Mouse (Mus musculus): ENCODE data around the gene 5330417C22Rik. TPM values are rescaled to one million over a fixed set of nuclear protein-coding genes. Genes with fewer than 3 reads are reported as not detected.
A peak's percentile ranks its signal among the peaks of the same experiment; 100 is the strongest.
"Not testable (repeated sequence)": the region's sequence is repeated elsewhere in the genome, so short reads cannot be mapped to it uniquely, and the experiment has no call there.

Gene 5330417C22Rik
- 18.9 and 19.4 TPM in 2 replicates for polyA plus RNA-seq (2015; fragmentation: Nextera tagmentation; extraction: Ambion mirVana)

DNA sequence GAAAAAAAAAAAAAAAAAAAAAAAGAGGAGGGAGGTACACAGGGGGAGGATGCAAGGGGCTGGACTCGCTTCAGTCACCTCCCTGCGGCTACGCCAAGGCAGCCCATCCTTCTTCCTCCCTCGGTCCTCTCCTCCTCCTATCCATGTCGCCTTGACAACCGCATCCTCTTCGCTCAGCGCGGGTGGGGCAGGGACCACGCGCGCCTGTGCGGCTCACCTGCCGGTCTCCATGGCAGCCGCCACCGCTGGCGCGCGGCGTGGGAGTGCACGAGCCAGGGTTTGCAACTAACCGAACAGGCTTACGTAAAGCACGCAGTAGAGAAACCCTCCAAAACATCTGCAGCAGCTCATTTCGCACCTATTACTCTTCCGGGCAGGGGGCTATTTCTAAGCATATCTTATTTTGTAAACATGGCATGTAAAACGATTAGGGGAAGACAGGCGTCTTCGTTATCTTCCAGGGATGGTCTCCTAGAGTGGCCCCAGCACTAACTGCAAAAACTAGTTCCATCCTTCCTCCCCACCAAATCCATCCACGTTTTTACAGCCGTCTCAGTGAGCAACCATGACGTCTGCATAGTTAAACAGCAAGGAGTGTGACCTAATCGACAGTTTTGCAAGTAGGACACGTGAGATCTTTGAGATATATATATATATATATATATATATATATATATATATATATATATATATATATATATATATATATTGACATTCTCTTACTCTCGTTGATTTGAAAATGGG lies at the start of gene 5330417C22Rik:
TSS of gene 5330417C22Rik (minus strand) at position 20 of the 744 bp plus-strand sequence.
- ATAC-seq (replicated peaks) = peak; percentile 98
- peaks cover 12% of the 10 kb centered on the region for H3K4me1 ChIP-seq
- H3K27ac ChIP-seq = peak within 1 kb of the TSS; percentile 81
- H3K4me3 ChIP-seq = peak within 1 kb of the TSS; percentile 45
- 1% methylated on average over 35 of the region's 35 CpGs for WGBS
- peak within 1 kb of the TSS; percentile 64 for H3K4me2 ChIP-seq
- H3K9ac ChIP-seq = peak within 1 kb of the TSS; percentile 54
- no peaks in the 10 kb centered on the region for H3K9me3 ChIP-seq
- no peaks in the 10 kb centered on the region for H3K36me3 ChIP-seq (replicated peaks)
- H3K27me3 ChIP-seq (replicated peaks) = no peaks in the 10 kb centered on the region

- H3K9ac ChIP-seq = no peak overlapping the region
- 84% methylated on average over 4 of the region's 4 CpGs for WGBS
Measured at GRCm38 (mm10) chr3:108584580-108584979, 48.2 kb upstream of the 5330417C22Rik start.

GRCm38 (mm10) chr3:108574018-108574417 lies 37.7 kb upstream of the 5330417C22Rik start:
- no peaks in the 10 kb centered on the region for H3K27me3 ChIP-seq (replicated peaks)
- peak overlapping the region; percentile 3; the same call in 1 of the 2 replicates for H3K4me2 ChIP-seq
- H3K9me3 ChIP-seq = no peaks in the 10 kb centered on the region
- no peak for ATAC-seq (replicated peaks)
- no peaks in the 10 kb centered on the region for H3K36me3 ChIP-seq (replicated peaks)
- H3K4me3 ChIP-seq = no peak overlapping the region
- no peak overlapping the region for H3K27ac ChIP-seq
- H3K9ac ChIP-seq = no peak overlapping the region
- WGBS = 91% methylated on average over 5 of the region's 5 CpGs
- H3K4me1 ChIP-seq = peaks cover 20% of the 10 kb centered on the region

More at GRCm38 (mm10) chr3:108584580-108584979, 48.2 kb upstream of the 5330417C22Rik start:
- Histone ChIP-seq H3K9me3 (no peaks in the 10 kb centered on the region), H3K4me1 (no peaks in the 10 kb centered on the region), H3K4me3 (no peak overlapping the region), H3K4me2 (no peak overlapping the region), H3K36me3 (replicated peaks) (no peaks in the 10 kb centered on the region), H3K27me3 (replicated peaks) (no peaks in the 10 kb centered on the region), H3K27ac (no peak overlapping the region)
- ATAC-seq (replicated peaks) = no peak

DNA sequence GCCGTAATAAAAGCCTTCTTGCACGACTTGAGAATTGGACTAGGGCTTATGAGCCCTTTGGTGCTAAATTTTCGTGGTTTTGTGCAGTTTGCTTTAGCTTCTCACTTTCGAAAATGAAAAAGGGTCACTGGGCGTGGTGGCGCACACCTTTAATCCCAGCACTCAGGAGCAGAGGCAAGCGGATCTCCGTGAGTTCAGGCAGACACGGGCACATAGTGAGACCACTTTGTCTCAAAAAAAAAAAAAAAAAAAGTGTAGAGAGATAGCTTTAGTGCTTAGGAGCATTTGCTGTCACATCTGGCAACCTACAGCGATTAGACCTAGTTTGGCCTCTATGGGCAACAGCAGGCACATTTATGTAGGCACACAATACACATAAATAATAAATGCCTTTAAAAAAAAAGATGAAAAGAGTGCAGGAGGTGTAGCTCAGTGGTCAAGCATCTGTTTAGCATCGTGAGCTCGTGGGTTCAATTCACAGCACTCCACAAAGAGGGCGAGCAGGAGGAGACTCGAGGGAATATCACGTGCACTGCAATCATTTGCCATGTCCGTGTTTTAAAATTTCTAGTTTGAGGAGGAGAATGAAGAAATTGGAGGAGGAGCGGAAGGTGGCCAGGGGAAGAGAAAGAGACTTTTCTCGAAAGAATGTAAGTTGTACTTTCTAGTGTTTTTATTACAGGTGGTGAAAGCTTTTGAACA lies 36.1 kb upstream of the 5330417C22Rik start:
- Histone ChIP-seq H3K9me3 (no peaks in the 10 kb centered on the region), H3K36me3 (replicated peaks) (no peaks in the 10 kb centered on the region), H3K27ac (peak overlapping the region; percentile 76; the same call in 1 of the 2 replicates), H3K4me1 (peaks cover 20% of the 10 kb centered on the region), H3K27me3 (replicated peaks) (no peaks in the 10 kb centered on the region), H3K4me3 (peak overlapping the region; percentile 48), H3K9ac (peak overlapping the region; percentile 61), H3K4me2 (peak overlapping the region; percentile 67)
- WGBS = 42% methylated on average over 18 of the region's 18 CpGs
- no peak for ATAC-seq (replicated peaks)

- Histone ChIP-seq H3K4me1 (peaks cover 20% of the 10 kb centered on the region), H3K36me3 (replicated peaks) (no peaks in the 10 kb centered on the region), H3K4me2 (peak within 1 kb of the TSS; percentile 67), H3K27me3 (replicated peaks) (no peaks in the 10 kb centered on the region), H3K9ac (peak within 1 kb of the TSS; percentile 61), H3K4me3 (peak within 1 kb of the TSS; percentile 48), H3K27ac (peak within 1 kb of the TSS; percentile 76), H3K9me3 (no peaks in the 10 kb centered on the region)
- peak; percentile 98 for ATAC-seq (replicated peaks)
- 3% methylated on average over 42 of the region's 42 CpGs for WGBS
Measured at GRCm38 (mm10) chr3:108571443-108572294, 35.3 kb upstream of the 5330417C22Rik start, which contains the start of gene Taf13. TSS of gene Taf13 (plus strand) at chr3:108571698.

DNA sequence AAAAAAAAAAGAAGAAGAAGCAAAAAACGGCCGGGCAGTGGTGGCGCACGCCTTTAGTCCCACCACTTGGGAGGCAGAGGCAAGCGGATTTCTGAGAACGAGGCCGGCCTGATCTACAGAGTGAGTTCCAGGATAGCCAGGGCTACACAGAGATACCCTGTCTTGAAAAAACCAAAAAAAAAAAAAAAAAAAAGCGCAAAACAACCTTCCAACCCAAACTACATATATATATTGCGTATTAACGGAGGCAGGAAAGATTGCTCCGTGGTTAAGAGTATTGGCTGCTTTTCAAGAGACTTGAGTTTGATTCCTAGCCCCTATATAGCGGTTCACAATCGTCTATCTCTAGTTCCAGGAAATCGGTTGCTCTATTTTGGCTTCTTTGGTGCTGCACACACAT lies 34.5 kb upstream of the 5330417C22Rik start:
- peaks cover 20% of the 10 kb centered on the region for H3K4me1 ChIP-seq
- ATAC-seq (replicated peaks) = no peak
- no peaks in the 10 kb centered on the region for H3K9me3 ChIP-seq
- peak overlapping the region; percentile 76; the same call in 1 of the 2 replicates for H3K27ac ChIP-seq
- H3K4me2 ChIP-seq = peak overlapping the region; percentile 67
- no peaks in the 10 kb centered on the region for H3K27me3 ChIP-seq (replicated peaks)
- peak overlapping the region; percentile 48 for H3K4me3 ChIP-seq
- WGBS = 90% methylated on average over 14 of the region's 14 CpGs
- H3K9ac ChIP-seq = no peak overlapping the region
- no peaks in the 10 kb centered on the region for H3K36me3 ChIP-seq (replicated peaks)

GRCm38 (mm10) chr3:108569636-108570035 lies 33.3 kb upstream of the 5330417C22Rik start:
- H3K27ac ChIP-seq; H3K9me3 ChIP-seq; ATAC-seq (replicated peaks); H3K9ac ChIP-seq; H3K27me3 ChIP-seq (replicated peaks); H3K36me3 ChIP-seq (replicated peaks); H3K4me2 ChIP-seq; H3K4me3 ChIP-seq: not testable (repeated sequence)
- peaks cover 20% of the 10 kb centered on the region for H3K4me1 ChIP-seq
- 60% methylated on average over 3 of the region's 3 CpGs for WGBS

GRCm38 (mm10) chr3:108567990-108568877 lies 31.9 kb upstream of the 5330417C22Rik start:
- no peaks in the 10 kb centered on the region for H3K9me3 ChIP-seq
- no peak for ATAC-seq (replicated peaks)
- H3K4me2 ChIP-seq = no peak overlapping the region
- no peak overlapping the region for H3K4me3 ChIP-seq
- 12% methylated on average over 15 of the region's 15 CpGs for WGBS
- H3K4me1 ChIP-seq = peaks cover 13% of the 10 kb centered on the region
- H3K36me3 ChIP-seq (replicated peaks) = no peaks in the 10 kb centered on the region
- H3K27ac ChIP-seq = peak overlapping the region; percentile 60
- H3K9ac ChIP-seq = no peak overlapping the region
- H3K27me3 ChIP-seq (replicated peaks) = no peaks in the 10 kb centered on the region

DNA sequence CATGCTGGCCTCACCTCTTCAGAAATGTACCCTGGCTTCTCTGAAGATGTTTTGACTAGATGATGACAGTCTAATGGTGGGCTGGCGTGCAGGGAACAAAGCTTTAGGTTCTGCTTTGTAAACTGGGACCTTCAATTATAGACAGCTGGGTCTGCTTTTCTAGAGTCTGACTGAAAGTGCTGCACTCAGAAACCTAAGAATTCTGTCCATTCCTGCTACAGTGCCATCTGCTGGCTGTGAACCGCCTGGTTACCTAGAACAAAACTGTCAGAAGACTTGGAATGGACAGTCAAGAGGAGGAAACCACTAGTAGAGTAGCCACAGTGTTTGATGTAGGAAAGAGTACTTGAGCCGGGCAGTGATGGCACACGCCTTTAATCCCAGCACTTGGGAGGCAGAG lies 27.0 kb upstream of the 5330417C22Rik start:
- Histone ChIP-seq H3K4me1 (peaks cover 17% of the 10 kb centered on the region), H3K9me3 (no peaks in the 10 kb centered on the region), H3K36me3 (replicated peaks) (peaks cover 5% of the 10 kb centered on the region), H3K9ac (peak overlapping the region; percentile 27; the same call in 1 of the 2 replicates), H3K27ac (peak overlapping the region; percentile 89), H3K27me3 (replicated peaks) (no peaks in the 10 kb centered on the region), H3K4me2 (peak overlapping the region; percentile 67), H3K4me3 (peak overlapping the region; percentile 53)
- ATAC-seq (replicated peaks) = peak; percentile 4; the same call in 1 of the 2 replicates
- 11% methylated on average over 4 of the region's 4 CpGs for WGBS

GRCm38 (mm10) chr3:108562777-108563271 lies 26.5 kb upstream of the 5330417C22Rik start:
- Histone ChIP-seq H3K27ac (peak overlapping the region; percentile 89), H3K27me3 (replicated peaks) (no peaks in the 10 kb centered on the region), H3K4me2 (peak overlapping the region; percentile 67), H3K36me3 (replicated peaks) (peaks cover 10% of the 10 kb centered on the region), H3K4me3 (peak overlapping the region; percentile 53), H3K4me1 (peaks cover 17% of the 10 kb centered on the region), H3K9me3 (no peaks in the 10 kb centered on the region), H3K9ac (peak overlapping the region; percentile 27; the same call in 1 of the 2 replicates)
- 14% methylated on average over 15 of the region's 15 CpGs for WGBS
- peak; percentile 84 for ATAC-seq (replicated peaks)

Data from midbrain, embryonic 15.5 days (tissue).